Mouse (Mus musculus) right cerebral cortex, adult 18-20 months (tissue): ENCODE measurements around the gene Gm3646.

Source experiments
- DNase-seq: peaks from one replicate; pipeline ENCODE4 v3.0.0; 2022; ENCODE audit warnings: mixed read lengths

Gene Gm3646

GRCm38 (mm10) chr1:39805243-39805979 is at the start of gene Gm3646:
Gene Gm3646 (minus strand): TSS chr1:39805332.
- no peak for DNase-seq

DNA sequence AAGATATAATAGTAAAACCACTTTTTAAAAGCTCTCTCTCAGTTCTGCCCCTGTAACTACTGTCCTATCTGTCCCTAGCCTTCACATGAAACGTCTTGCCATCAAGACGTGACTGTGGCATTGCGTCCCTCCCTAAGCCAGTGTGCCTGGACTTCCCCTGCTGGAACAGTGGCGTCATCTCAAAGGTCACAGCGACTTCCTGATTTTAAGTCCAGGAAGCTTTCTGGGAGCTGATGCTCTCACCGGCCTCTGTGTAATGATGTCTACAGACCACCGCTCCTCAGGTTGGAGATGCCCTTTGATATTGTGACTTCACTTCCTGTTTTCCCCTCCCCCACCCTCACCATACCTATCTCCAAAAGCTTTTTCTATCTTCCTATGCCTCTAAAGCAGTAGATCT is 41.9 kb upstream of the Gm3646 start:
- DNase-seq, result no peak

DNA sequence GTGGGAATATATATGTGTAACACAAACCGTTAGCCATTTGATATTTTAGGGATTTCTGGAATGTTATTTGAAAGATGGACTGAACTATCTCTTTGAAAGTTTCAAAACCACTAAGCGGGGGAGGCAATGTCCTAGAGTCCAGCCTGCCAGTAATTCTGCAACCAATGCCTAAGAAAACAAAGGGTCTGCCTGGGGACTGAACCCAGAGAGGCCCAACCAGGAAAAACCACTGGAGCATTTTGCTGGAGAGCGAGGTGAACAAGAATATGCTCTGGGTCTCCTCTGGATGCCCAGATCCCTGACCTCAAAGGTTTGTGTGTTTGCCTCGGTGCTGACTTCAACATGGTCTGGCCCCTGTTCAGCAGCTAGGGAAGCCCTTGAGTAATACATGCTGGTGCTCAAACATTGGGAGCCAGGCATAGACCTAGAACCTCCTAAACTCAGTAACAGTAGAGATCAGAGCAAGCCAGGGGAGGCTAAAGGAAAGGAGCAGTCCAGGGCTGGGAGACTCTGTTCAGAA is 41.0 kb upstream of the Gm3646 start:
- DNase-seq, result no peak

DNA sequence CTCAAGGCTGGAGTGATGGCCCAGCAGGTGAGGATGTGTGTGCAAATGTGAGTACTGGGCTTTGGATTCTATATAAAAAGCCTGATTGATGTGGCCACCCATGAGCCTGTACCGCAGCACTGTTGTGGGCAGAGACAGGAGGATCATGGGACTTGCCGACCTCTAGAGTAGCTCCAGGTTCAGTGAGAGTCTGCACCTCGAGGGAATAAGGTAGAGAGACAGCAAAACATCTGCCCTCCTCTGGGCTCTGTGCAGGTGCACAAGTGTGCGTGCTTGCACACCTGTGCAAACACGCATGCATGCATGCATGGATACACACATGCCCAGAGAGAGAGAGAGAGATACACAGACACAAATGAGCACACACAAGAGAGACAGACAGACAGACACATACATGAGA is 38.2 kb upstream of the Gm3646 start:
- DNase-seq, result no peak

DNA sequence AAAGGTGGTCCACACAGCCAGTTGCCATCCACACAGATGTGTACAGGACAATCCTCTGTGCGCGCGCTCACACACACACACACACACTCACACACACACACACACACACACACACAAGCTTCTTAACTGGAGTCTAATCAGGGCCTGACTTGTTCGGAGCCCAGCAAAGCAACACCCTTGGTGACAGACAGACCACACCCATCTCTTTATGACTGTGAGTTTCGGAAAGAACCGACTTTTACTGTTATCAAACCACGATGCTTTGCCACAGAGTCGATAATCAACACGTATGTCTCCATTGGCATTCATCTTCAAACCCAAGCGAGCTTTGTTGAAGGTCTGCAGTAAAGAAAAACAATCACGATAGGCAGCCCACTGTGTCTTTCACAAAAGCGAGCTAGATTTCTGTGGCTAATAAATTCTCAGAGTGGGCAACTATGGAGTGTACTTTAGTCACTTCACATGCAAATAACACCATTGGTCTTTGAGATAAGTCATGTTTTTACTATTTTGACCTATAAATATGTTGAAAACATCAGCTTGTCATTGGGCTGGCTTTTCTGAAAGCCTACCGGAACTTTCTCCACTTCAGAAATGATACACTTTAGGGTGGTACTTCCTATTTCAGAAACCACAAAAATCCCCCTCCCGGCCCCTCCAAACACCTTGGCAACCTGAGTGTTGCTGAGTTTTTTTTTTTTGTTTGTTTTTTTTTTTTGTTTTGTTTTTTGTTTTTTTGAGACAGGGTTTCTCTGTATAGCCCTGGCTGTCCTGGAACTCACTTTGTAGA is 37.3 kb upstream of the Gm3646 start:
- DNase-seq, result no peak

- no peak for DNase-seq
These were observed 35.7 kb upstream of the Gm3646 start for GRCm38 (mm10) chr1:39840856-39841255.

DNA sequence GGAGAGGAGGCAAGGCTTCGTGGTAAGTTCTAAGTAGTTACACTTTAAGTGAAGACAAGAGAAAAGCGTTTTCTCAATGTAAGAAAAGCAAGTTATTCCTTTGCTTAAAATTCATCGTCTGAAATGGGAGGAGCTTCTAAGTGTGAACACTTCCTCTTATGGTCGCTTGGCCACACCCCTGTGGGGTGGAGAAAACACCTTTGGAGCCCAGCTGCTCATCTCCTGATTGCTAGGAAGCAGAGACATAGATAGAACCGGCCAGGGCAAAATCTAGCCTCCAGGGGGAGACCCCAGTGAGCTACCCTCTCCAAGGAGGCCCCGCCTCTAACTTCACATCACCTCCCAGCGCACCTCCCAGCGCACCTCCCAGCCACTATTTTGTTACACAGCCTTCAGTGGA is 34.7 kb upstream of the Gm3646 start:
- DNase-seq, result no peak

- no peak for DNase-seq
These were observed 34.1 kb upstream of the Gm3646 start for GRCm38 (mm10) chr1:39839217-39839616.

DNA sequence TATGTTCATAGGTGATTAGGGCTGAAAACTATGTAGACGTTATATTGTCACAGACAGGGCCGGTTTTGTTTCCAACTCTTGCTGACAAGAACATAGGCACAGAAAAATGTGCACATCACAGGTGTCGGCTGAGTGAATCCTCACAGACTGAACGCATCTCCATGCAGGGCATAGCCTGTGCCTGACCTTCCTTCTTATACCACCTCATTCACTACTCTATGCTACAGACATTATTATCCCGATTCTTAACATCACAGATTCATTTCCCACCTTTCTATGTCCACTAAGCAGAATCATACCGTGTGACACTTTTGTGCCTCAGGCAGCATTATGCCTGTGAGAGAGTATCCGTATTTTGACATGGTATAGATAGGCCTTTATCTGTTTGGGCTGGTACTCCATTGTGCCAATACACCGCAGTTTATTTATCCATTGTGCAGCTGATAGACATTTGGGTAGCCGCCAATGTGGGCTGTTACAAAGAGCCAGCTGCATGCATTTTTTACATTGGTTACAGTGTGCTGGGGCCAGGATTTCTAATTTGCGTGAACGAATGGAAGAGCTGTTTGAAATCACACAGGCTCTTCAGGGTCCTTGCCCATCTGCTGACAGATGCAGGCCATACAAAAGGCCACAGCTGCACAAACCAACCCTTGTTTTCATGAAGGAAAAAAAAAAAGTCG is 33.5 kb upstream of the Gm3646 start:
- peak; percentile 5 for DNase-seq

- no peak for DNase-seq
These were observed 26.5 kb upstream of the Gm3646 start for GRCm38 (mm10) chr1:39831594-39832039.

- no peak for DNase-seq
These were observed 25.9 kb upstream of the Gm3646 start for GRCm38 (mm10) chr1:39830786-39831593.

- no peak for DNase-seq
These were observed 19.8 kb upstream of the Gm3646 start for GRCm38 (mm10) chr1:39824902-39825301.

GRCm38 (mm10) chr1:39824240-39824639 is 19.1 kb upstream of the Gm3646 start:
- DNase-seq, result no peak

DNA sequence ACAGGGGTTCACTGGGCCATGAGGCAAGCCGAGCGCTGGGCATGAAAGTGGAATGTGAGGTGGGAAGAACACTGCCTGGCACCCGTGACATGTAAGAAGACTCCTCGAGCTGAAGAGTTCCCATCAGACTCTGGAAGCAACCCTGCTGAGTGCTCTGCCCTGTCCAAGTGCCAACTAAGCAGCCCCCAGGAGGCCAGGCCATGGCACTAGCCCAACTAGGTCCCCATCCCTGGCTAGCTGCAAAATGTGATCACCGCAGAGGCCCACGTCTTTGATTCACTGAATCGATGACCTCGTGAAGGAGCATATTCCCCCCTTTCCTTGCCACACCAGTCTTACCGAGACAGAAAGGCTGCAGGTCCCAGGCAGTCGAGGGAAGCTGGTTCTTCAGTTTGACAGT is 14.5 kb upstream of the Gm3646 start:
- DNase-seq, result no peak

DNA sequence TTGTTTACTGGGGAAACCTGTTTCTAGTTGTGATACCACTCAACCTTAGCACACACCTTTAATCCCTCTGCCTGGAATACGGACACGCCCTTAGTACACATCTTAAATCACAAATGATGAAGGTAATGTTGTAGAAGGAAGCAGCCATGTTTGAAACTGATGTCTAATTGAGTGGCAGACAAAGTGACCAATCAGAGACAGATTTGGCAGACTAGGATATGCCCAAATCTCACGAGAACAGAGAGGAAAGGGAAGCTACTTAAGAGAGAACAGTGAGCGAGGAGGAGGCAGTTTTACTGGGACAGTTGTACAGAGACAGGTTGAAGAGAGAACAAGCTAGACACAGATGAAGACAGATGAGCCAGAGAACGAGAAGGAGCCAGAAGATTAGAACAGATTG is 10.6 kb upstream of the Gm3646 start:
- DNase-seq, result no peak

GRCm38 (mm10) chr1:39813067-39813466 is 7.9 kb upstream of the Gm3646 start:
- DNase-seq, result no peak

DNA sequence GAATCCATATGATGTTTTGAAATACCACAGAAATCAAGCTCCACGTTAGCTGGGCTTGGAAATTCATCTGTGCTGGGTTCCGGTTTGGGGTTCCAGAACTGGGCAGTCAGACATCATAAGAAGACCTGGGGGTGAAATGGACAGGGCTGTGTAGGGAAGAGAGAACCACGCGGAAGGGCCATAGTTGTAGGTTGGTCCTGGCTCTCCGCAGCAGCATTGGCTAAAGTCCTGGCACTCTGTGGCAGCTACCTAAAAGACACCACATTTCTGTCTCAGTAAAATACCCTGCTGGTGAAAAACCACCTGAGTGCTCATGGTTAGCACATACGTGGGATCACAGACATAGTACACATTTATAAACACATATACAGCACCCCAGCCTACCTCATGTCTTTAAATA is 343 bp downstream of the Gm3646 start:
- DNase-seq, result no peak

GRCm38 (mm10) chr1:39802946-39803345 is 2.2 kb downstream of the Gm3646 start:
- no peak for DNase-seq

DNA sequence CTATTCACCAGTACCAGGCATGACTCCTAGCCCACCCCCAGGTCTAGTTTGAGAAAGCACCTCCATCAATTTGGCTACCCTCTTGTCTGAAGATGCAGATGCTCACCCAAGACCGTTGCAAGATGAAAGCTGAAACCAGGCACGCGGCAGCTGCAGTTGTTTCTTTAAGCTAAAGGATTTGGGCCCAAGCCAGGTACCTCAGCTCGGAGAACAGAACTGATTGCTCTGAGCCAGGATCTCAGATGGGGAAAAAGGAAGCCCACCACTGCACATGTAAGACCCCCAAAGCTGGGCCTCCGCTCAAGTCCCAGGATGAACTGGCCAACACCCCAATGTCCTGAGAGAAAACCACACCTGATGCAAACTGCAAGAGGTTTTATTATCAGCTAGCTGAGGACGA is 7.6 kb downstream of the Gm3646 start:
- no peak for DNase-seq

DNA sequence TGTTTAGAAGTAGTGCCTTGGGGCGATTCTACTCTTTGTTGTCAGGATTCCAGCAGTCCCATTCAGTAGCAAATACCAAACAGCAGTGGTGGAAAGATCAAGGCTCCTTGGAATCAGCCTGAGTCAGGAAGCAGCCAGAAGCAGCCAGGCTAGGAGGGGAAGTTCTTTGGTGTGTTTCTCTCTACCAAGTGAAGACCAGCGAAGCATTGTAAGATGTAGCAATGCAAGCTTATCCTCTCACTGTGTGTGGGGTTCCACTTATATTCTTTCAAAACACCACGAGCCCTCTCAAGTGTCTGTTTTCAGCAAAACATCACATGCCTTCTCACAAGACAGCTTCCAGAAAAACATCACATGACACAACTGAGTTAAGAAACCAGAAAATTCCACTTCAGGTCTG is 8.4 kb downstream of the Gm3646 start:
- no peak for DNase-seq

DNA sequence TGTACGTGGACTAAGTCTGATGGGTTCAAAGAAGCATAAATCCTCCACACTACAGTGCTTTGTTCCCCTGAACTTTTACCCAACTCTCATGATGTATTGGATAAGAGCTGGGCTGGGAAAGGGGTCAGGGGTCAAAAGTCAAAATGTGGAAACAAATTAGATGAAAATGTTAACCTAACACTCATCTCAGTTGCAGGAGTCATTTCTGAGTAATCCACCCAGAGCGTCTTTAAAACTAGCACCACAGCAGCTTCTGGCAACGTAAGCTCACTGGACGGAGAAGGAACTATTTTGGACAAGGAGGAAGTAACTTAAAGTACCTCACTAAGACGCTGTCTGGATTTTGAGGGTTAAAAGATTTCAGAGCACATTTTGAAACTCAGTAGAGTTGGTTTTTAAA is 20.5 kb downstream of the Gm3646 start:
- no peak for DNase-seq

DNA sequence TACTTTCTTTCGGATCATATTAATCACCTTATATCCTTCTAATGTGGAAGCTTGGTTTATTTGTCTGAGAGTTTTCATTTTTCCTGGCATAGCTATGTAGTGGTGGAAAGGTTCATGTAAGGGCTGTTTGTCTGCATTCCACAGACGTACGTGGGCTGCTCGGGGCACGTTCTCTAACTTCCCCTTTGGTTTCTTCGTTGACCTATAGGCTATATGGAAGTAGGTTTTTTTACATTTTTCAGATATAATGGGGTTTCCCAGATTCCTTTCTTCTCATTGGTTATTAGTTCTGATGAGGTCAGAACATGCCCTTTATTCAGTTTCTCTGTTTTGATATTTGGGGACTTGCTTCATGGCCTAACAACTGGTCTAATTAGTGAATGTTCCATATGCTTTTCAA is 23.3 kb downstream of the Gm3646 start:
- no peak for DNase-seq
